Mouse (Mus musculus) right cerebral cortex, adult 18-20 months (tissue): ENCODE measurements around the gene Lpar5.

Experiments used
- DNase-seq: peaks from one replicate; pipeline ENCODE4 v3.0.0; 2022; ENCODE audit warnings: mixed read lengths

Gene Lpar5

DNA sequence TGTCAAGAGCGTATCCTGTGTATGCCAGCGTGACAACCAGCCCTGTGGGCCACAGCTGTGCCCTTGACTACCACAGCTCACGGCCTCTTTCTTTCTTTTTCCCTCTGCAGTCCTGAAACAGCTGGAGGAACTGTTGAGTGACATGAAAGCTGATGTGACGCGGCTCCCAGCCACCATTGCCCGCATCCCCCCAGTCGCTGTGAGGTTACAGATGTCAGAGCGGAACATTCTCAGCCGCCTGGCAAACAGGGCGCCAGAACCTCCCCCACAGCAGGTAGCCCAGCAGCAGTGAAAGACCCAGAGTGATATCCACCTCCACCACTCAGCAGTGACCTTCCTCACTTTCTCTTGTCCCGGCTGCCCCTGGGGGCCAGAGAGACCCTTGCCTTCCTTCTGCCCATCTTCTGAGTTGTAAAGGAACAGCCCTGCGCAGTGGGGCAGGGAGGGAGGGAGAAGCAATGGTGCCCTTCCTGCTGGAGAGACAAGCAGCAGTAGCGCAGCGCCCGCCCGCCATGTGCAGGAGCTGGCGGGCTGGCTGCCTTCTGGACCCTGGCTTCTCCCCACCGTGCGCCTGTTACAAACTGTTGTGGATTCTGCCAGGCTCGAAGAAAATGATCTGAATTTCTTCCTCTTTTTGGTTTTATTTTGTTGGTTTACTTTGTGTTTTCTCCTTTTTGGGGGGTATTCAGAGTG is 62.1 kb downstream of the Lpar5 start:
- no peak for DNase-seq

DNA sequence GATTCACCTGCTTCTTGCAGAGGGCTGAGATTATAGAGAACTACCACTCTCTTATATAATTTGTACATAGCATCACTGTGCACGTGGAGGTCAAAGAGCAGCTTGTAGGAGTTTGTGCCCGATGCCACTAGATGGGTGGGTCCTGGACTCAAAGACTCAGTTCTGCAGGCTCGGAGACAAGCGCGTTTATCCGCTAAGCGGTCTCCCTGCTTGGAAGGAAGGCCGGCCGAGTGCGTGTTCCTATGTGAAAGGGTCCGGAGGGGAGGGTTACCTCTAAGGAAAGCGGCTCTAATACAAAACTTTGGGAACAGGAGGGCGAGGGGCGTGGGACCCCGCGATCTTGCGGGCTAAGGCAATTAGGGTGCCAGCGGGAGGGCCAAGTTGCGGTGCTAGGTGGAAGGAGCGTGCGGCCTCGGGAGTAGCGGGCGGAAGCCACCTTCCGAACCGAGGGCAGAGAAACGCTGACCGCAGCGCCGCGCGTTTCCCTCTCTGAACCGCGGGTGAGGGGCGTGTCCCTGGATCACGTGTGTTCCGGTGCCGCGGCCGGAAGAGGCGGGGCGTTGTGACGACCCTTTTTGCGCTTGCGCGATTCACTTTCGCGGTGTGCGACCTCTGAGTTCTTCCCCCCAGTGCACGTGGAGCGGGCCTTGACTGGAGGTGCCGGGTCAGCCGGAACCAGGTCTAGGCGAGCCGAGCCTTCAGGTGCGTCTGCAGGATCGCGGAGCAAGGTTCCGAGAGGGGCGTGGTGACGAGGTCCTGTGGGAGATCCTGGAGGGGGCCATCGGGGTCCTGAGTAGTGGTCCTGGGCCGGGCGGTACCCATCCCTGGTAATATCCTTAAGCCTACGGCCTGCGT is 63.8 kb downstream of the Lpar5 start, which contains the start of gene Nop2:
Gene Nop2, plus strand, starts transcription at position 608 of the 855 bp plus-strand sequence.
- DNase-seq, result peak; percentile 86
